Mouse (Mus musculus): Measurements from ENCODE around the gene Taok3. TPM values are rescaled to one million over a fixed set of nuclear protein-coding genes. Genes with fewer than 3 reads are reported as not detected.

The Taok3 gene
- total RNA-seq, 2 experiments from 2014 or later, result 39.3 to 39.5 TPM

DNA sequence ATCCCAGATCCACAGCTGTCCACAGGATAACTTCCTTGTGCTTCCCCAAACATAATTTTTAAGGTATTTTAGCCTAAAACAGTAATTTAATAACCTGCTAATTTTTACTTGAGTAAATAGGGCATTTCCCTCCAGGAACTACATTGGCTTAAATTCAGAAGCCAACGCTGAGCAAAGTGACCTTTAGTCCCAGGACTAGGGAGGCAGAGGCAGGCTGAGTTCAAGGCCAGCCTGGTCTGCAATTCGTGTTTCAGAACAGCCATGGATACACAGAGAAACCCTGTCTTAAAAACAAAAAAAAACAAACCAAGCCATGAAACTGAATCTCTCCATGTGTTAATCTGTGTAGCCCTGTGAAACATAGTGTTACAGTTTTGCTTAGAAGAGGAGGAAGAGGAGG is 3.3 kb upstream of the Taok3 start:
- DNase-seq (ENCODE audit: low spot score in 2 of 2), result no peak

DNA sequence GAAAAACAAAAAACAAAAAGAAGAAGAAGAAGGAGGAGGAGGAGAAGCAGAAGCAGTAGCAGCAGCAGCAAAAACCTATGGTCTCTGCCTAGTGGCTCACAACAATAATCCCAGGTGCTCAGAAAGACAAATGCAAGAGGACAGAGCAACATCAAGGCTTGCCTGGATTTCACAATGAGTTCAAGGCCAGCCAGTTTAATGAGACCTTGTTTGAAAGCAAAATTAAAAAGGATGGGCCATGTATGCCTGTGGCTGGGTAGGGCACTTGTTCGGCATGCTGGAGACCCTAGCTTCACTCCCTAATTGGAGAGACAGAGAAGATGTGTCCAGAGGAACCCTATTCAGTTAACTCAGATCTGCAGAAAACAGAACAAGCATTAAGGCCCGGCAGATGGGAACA is 2.7 kb upstream of the Taok3 start:
- no peak for DNase-seq (ENCODE audit: low spot score in 2 of 2)

GRCm38 (mm10) chr5:117117716-117118115 is 2.2 kb upstream of the Taok3 start:
- DNase-seq (ENCODE audit: low spot score in 2 of 2), result no peak

GRCm38 (mm10) chr5:117118220-117118619 is 1.7 kb upstream of the Taok3 start:
- no peak for DNase-seq (ENCODE audit: low spot score in 2 of 2)

GRCm38 (mm10) chr5:117118850-117119249 is 1.1 kb upstream of the Taok3 start:
- no peak for DNase-seq (ENCODE audit: low spot score in 2 of 2)

- no peak for DNase-seq (ENCODE audit: low spot score in 2 of 2)
Measured at GRCm38 (mm10) chr5:117120489-117121466, 849 bp downstream of the Taok3 start.

DNA sequence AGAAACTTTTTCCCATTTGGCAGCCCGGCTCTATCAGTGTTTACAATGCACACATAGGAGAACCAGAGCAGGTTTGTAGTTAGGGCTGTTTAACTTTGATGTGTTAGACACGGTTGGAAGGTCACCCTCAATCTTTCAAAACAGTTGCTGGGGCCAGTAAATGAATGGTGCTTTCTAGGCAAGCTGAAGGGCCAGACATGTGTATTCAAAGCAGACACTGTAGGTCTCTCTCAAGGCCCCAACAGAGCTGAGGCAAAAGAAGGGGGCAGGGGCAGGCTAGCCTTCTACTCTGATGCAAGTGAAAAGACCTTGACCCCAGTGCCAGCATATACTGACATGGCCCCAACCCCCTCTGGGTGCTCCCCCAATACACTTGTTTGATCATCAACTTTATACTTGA is 1.7 kb downstream of the Taok3 start:
- DNase-seq (ENCODE audit: low spot score in 2 of 2), result no peak

DNA sequence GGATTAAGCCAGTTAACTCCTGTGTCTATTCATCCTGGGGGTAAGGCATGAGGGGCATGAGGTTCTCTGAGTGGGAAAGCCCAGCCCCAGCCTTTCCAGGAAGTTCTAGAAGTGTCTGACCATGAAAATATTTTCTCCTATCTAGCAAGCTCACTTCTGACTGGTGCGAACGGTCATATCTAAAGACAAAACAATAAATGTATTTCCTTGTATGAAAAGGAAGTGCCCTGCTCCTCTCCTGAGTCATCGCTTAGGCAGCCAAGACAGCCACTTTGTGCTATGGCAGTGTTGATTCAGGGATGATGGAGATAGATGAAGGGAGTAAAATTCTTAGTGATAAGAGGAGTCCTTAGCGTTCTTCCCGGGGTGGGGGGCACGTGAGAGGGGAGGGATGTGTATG is 3.2 kb downstream of the Taok3 start:
- DNase-seq (ENCODE audit: low spot score in 2 of 2), result no peak

DNA sequence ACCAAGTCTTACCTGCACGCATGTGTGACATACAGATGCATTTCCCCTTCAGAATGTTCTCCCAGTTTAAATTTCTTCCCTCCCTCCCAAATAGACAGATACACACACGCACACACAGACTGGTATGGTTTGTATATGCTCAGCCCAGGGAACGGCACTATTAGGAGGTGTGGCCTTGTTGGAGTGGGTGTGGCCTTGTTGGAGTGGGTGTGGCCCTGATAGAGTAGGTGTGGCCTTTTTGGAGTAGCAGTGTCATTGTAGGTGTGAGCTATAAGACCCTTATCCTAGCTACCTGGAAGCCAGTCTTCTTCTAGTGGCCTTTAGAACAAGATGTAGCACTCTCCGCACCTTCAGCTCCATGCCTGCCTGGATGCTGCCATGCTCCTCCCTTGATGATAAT is 3.9 kb downstream of the Taok3 start:
- no peak for DNase-seq (ENCODE audit: low spot score in 2 of 2)

- no peak for DNase-seq (ENCODE audit: low spot score in 2 of 2)
Measured at GRCm38 (mm10) chr5:117125482-117126346, 5.8 kb downstream of the Taok3 start.

DNA sequence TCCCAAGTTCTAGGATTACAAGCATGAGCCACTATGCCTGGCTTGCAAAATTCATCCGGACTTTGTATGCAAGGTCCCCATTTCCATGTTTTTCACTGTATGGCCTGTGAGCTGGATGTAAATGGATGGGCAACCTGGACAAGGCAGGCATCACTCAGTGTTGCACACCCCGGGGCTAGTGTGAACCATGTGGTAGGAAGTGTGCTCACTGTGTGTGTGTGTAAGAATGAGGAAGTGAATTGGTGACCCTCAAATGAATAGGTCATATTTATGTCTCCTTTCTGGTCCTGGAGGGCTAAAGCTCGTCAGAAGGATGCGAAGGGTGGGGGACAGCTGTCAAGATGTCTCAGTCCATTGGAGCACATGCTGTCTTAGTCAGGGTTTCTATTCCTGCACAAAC is 7.1 kb downstream of the Taok3 start:
- DNase-seq (ENCODE audit: low spot score in 2 of 2), result no peak

DNA sequence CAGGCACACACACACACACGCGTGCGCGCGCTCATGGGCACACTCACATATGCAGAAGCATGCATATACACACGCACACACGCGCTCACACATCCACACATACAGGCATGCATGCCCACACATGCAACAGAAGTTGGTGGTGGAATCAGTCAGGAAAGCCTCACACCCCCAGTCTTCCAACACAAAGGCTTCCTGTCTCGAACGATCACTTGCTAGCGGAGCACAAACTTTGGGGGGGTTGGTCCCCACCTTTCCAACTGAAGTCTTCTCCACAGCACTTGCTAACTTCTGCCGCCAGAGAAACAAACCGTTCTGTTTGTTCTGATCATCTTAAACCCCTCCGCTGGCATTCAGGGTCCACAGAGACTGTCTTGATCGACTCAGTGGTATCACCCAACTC is 10.8 kb downstream of the Taok3 start:
- DNase-seq (ENCODE audit: low spot score in 2 of 2), result no peak

DNA sequence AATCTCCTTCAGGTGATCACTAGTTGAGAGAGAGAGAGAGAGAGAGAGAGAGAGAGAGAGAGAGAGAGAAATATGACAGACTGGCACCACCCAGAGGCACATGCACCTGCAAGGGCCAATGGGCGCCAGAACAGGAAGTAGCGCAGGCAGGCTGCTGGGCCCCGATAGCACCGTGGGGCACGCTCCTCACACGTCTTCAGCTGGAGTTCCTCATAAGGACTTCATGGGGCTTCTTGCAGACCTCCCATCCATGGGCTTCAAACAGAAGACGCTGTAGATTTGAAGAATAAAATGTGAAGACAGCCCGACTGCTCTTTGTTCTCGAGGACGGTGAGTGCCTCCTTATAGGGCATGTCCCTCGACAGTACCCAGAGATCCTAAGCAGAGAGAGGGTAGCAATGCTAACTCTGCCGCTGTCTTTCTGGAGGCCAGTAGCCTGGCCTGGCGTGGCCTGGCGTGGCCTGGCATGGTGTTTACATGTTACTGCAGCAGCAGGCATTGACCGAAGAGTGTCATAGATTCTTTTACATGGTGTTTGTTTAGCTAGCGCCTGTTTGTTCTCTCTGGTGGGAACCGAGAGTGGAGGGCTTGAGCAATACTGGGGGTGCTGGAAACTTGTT is 13.6 kb downstream of the Taok3 start:
- no peak for DNase-seq (ENCODE audit: low spot score in 2 of 2)

DNA sequence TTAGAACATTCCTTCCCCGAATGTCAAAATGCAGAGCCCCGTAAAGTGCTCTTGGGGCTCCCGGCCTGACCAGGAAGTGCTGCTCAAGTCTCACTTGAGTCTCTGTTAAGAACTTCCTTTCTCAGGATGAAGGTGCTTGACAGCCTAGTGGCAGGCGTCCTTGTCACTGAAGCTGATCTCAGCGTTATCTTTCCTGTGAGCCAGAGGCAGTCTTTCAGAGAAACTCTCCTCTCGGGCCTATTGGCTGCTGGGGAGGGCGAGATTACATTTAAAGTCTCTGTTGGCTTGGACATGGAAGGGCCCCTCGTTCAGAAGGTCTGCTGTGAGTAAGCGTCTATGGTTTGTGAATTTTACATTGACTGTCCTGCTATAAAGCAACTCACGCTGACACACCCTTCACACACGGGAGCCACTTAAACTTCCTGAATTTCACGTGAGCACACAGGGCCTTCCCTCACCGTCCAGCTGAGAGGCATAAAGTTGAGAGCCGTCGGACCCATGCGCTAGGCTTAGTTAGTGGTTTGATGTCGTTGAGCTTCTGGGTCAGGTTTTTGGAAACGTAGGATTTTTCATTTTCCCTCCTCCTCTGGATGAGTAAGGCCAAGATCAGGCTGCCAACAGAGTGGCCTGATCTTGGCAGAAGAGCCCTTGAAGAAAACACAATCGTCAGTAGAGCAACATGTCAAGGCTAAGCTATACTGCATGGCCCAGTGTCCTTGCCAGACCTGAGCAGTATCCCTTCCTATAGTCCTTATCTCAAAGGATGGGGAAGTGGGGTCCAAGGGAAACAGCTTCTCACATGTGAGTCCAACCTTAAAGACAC is 14.3 kb downstream of the Taok3 start:
- no peak for DNase-seq (ENCODE audit: low spot score in 2 of 2)

- DNase-seq (ENCODE audit: low spot score in 2 of 2), result no peak
Measured at GRCm38 (mm10) chr5:117134889-117135456, 15.0 kb downstream of the Taok3 start.

DNA sequence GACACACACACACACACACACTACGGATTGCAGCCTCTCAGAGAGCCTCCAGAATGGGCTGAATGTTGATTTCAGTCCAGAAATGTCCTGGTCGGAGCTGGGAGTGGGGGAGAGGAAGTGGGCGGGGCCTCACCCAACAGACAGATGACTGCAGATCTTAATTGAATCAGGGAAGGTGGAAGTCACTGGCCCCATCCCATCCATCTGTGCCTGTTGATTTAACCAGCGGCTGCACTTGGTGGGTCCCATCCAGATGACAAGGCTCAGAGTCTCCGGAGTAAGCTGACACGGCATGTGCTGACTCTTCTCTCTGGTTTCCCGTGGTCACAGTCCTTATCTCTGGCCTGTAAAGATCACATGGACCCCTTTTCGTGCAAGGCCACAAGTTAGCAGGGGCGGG is 15.9 kb downstream of the Taok3 start:
- no peak for DNase-seq (ENCODE audit: low spot score in 2 of 2)

DNA sequence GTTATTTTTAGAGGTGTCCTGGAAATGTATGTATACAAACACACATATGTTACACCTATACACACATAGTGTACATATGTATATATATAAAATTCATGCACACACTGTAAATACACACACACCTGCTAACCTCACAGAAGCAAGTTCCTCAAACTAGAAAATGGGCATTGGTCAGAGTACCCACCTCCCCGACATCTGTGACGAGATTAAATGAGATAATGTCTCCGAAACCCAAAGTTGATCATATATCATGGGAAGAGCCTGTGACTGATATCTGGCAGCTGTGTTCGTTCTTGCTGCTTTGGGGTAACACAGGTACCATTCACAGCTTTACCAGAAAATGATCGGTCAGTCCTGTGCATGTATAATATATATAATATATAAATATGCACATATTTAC is 16.6 kb downstream of the Taok3 start:
- DNase-seq (ENCODE audit: low spot score in 2 of 2), result no peak

DNA sequence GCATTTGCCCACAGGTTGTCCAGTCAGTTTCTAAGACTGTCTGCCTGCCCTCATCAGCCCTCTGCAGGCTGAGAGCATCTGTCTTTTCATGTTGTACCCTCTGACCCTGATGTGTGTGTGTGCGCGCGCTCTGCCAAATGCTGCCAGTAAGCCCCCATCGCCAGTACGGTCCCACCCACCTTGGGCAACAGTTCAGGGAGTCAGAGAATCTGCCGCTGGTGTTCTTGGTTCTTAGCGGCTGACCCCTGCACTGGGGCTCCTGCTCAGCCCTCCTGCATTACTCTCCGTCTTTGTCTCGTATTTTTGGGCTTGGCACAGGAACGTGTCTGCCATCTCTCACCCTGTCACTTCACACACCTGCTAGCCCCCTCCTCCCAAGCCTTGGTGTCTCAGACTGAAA is 17.1 kb downstream of the Taok3 start:
- no peak for DNase-seq (ENCODE audit: low spot score in 2 of 2)

GRCm38 (mm10) chr5:117137594-117137993 is 17.7 kb downstream of the Taok3 start:
- no peak for DNase-seq (ENCODE audit: low spot score in 2 of 2)

DNA sequence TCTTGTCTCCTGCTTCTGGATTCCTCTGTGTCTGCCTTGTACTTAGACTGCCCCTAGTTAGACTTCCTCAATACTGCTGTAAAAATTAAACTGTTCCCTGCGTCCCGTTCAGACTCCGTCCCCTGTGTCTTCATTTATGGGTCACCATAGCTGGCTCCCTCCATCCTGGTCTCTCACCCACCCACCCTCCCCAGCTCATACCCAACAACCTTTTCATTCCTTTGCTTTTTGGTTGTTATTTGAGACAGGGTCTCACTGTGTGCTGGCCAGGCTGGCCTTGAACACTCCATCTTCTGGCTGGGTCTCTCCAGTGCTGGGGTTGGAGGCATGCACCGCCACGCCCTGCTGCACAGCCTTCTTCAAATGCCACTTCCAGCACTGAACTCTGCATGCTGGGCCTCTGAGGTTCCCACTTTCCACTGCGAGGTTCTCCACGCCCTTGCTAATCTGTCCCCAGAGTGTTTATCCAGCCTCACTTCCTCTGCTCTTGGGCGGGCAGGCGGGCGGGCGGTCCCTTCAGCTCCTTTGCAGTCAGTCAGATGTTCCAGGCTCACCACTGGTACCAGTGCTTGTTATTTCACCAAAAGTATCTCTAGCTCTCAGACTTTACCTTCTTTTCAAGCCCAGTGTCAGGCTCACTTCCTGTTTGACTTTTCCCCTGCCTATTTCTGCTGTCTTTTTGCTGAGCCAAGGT is 18.5 kb downstream of the Taok3 start:
- DNase-seq (ENCODE audit: low spot score in 2 of 2), result no peak

Data from adrenal gland, postnatal 4 days (tissue).